Mouse (Mus musculus) left cerebral cortex, adult 9 months (tissue): ENCODE results near the gene Foxf1.

Experiments
- DNase-seq, 2 experiments: peaks; one replicate each; pipeline ENCODE4 v3.0.0; 2022; ENCODE audit warnings: low spot score in 2 of 2

Foxf1 gene

DNA sequence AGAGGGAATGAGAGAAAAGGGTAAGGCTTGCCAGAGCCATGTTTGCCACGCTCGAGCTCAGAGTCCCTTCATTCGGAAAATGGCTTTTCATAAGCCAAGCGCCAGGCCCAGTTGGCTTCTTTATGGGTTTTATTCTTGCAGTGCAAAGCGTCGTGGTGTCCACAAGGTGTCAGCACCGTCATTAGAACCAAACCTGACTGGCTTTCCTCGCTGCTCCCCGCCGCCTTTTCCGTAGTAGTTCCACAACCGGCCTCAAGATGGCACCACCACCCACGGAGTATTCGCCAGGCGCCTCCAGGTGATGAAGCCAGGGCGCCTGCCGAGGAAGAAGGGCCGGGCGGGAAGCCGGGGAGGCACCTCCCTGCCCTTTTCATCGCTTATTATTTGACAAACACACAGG lies 29.1 kb downstream of the Foxf1 start:
- peak; percentile 69 to 97 for DNase-seq

GRCm38 (mm10) chr8:121115136-121115535 lies 30.9 kb downstream of the Foxf1 start:
- no peak for DNase-seq

- DNase-seq: peak in 1 of 2 experiments; percentile 54
Measured at GRCm38 (mm10) chr8:121115948-121116347, 31.8 kb downstream of the Foxf1 start, which contains the start of gene Foxc2. Foxc2 (plus strand) TSS chr8:121116171.

DNA sequence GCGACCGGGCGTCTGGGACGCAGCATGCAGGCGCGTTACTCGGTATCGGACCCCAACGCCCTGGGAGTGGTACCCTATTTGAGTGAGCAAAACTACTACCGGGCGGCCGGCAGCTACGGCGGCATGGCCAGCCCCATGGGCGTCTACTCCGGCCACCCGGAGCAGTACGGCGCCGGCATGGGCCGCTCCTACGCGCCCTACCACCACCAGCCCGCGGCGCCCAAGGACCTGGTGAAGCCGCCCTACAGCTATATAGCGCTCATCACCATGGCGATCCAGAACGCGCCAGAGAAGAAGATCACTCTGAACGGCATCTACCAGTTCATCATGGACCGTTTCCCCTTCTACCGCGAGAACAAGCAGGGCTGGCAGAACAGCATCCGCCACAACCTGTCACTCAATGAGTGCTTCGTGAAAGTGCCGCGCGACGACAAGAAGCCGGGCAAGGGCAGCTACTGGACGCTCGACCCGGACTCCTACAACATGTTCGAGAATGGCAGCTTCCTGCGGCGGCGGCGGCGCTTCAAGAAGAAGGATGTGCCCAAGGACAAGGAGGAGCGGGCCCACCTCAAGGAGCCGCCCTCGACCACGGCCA lies 32.5 kb downstream of the Foxf1 start:
- DNase-seq: no peak

DNA sequence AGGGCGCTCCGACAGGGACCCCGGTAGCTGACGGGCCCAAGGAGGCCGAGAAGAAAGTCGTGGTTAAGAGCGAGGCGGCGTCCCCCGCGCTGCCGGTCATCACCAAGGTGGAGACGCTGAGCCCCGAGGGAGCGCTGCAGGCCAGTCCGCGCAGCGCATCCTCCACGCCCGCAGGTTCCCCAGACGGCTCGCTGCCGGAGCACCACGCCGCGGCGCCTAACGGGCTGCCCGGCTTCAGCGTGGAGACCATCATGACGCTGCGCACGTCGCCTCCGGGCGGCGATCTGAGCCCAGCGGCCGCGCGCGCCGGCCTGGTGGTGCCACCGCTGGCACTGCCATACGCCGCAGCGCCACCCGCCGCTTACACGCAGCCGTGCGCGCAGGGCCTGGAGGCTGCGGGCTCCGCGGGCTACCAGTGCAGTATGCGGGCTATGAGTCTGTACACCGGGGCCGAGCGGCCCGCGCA lies 33.0 kb downstream of the Foxf1 start:
- DNase-seq: no peak

- no peak for DNase-seq
Measured at GRCm38 (mm10) chr8:121117906-121118305, 33.7 kb downstream of the Foxf1 start.

DNA sequence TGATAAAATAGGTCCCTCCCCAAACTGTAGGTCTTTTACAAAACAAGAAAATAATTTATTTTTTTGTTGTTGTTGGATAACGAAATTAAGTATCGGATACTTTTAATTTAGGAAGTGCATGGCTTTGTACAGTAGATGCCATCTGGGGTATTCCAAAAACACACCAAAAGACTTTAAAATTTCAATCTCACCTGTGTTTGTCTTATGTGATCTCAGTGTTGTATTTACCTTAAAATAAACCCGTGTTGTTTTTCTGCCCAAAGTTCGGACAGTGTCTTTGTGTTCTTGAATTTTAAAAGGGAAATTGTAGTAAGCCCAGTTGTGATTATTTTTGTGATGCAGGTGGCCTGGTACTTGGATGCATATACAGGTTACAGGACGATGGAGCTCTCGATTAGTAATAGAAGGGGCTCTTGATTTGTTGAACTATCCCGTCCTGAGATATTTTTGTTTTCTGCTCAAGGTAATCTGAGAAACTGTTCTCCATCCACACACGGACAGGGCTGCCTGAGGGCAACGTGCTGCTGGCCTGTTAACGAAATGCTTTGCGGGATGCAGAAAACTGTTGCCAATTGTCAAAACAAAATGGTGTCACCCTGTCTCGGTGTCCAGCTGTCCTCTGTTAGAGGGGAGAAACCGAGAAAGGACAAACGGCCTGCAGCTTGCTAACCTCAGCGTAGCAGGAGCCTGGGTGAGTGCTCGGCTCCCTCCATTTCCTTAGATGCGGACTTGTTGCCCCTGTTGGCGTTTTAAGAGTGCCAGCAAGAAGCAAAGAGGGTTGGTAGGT lies 34.6 kb downstream of the Foxf1 start:
- DNase-seq: no peak

DNA sequence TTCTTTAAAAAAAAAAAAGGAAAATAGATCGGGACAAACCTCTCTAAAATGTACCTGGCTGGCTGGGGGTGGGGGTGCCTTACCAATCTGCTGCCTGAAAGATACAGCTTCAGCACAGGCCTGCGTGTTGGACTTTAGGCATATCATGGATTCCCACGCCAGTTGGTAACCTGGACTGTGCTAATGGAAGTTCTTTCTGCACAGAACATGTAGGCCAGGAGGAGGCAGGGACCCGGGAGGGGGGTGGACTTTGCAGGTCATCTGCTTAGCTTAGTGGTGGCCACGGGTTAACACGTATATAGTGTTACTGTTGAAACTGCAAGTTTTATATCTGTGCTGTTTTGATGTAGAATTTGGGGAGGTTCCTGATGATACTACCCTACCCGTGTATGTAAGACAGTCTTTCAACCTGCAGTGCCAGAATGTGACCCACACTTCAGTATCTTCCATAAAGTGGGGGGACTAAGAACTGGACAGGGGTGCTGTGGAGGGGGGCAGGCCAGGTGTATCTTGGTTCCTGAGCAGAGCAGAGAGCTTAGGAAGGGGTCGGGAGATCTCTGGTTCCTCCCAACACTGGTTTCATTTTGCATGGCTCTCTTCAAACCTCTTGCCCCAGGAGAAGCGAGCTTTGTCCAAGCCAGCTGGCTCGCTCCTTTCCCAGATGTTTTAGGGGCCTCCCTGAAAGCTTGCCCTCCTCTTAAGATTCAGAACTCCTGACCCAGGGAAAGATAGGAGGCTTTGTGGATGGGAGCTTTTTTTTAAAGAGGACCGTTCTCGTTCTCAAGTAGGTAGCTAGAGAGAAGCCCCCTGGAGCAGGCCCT lies 35.7 kb downstream of the Foxf1 start:
- no peak for DNase-seq

GRCm38 (mm10) chr8:121120456-121121419 lies 36.6 kb downstream of the Foxf1 start:
- no peak for DNase-seq

- DNase-seq: no peak
Measured at GRCm38 (mm10) chr8:121121704-121122103, 37.5 kb downstream of the Foxf1 start.

DNA sequence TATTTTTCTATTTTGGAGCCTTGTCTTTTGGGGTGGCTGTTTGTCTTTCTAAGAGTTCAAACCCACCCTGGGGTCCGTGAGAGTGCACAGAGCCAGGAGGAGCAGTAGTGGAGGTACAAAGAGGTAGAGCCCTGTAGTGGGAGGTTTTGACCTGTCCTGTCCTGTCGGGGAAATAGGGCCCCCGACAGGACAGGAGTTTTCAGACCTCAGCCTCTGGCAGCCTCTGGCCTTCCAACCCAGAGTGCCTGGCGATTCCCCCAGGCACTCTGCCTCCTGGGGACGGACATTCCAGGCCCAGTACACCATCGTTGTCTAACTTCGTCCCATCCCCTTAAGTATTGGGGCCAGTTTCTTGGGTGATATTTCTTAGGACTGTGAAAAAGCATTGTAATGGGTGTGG lies 38.2 kb downstream of the Foxf1 start:
- no peak for DNase-seq

- DNase-seq: no peak
Measured at GRCm38 (mm10) chr8:121123113-121123512, 38.9 kb downstream of the Foxf1 start.

DNA sequence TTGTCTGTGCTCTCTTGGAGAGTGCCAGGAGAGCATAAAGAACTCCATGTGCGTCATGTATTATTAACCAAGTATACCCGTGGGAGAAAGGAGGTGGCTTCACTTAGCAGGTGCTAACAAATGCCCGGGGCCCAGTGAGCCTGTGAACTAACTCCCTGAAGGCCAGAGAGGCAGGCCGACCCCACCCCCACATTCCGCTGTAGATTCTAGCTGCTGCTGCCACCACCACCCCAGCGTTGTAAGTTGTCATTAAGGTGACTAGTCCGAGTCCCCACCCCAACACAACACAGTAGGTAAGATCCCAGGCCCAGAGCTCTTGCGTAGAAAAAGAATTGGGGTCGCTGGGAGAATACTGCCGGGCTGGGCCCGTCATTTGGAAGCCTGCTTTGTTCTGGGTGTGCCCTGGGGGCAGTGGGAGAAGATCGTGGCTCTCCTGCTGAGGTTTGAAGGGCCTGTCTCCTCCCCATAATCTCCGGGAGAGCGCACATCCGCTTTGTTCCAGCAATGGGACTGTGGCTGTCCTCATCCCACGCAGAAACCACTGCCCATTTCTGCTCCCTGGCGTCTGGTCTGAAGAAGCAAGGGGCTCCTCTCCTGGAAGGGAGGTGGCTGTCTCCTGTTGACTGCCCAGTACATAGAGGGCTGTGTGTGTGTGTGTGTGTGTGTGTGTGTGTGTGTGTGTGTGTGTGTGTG lies 40.5 kb downstream of the Foxf1 start:
- no peak for DNase-seq

- peak in 1 of 2 experiments; percentile 31 for DNase-seq
Measured at GRCm38 (mm10) chr8:121125311-121125876, 41.2 kb downstream of the Foxf1 start.

GRCm38 (mm10) chr8:121126191-121126590 lies 42.0 kb downstream of the Foxf1 start:
- DNase-seq: no peak

DNA sequence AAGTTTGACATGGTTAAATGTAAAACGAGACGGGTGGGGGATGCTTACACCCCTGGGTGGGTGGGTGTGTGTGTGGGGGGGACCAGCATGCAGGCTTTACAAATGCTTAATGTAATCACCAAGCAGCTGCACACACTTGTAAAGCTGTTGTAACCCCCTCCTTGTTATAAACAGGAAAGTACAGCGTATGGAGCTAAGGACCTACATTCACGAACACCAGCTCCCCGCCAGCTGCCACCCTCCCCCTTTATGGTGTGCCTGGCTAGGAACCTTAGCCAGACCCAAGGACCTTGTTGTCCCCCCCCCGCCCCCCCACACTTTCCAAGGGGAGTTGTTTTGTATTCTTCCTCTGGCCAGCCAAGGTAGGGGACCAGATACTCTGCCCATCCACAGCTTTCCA lies 42.5 kb downstream of the Foxf1 start:
- DNase-seq: no peak

DNA sequence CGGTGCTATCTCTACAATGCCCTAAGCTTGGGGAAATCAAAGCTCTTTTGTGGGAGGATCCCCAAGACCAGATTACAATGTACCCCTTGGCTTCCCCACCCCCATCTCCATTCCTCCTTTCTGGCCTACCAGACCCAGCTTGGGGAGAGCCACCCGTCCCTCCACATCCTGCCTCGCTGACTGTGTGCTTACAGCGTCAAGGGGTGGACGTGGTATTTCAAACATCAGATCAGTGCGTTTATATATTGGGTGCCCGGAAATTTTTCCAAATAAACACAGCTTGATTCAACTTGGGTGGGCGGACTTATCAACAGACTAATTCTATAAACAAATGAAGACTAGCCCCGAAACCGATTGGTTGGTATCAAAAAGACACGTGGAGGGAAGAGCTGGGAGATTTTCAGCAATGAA lies 43.1 kb downstream of the Foxf1 start:
- DNase-seq: no peak

DNA sequence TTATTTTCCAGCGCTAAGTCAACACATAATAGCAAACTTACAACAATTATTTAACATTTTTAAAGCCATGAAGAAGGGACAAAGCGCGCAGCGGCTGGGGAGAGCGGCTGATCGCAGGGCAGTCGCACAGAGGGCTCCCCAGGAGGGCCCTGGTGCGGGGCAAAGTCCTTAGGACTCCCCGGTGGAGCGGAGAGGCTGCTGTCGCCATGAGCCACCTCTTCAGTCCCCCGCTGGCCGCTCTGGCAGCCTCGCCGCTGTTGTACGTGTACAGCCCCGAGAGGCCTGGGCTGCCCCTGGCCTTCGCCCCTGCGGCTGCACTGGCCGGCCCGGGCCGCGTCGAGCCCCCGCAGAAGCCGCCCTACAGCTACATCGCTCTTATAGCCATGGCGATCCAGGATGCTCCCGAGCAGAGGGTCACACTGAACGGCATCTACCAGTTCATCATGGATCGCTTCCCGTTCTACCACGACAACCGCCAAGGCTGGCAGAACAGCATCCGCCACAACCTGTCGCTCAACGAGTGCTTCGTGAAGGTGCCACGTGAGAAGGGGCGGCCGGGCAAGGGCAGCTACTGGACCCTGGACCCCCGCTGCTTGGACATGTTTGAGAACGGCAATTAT lies 43.7 kb downstream of the Foxf1 start, which contains the start of gene Foxl1:
Foxl1 (plus strand) TSS at position 185 of the 620 bp plus-strand sequence.
- no peak for DNase-seq

DNA sequence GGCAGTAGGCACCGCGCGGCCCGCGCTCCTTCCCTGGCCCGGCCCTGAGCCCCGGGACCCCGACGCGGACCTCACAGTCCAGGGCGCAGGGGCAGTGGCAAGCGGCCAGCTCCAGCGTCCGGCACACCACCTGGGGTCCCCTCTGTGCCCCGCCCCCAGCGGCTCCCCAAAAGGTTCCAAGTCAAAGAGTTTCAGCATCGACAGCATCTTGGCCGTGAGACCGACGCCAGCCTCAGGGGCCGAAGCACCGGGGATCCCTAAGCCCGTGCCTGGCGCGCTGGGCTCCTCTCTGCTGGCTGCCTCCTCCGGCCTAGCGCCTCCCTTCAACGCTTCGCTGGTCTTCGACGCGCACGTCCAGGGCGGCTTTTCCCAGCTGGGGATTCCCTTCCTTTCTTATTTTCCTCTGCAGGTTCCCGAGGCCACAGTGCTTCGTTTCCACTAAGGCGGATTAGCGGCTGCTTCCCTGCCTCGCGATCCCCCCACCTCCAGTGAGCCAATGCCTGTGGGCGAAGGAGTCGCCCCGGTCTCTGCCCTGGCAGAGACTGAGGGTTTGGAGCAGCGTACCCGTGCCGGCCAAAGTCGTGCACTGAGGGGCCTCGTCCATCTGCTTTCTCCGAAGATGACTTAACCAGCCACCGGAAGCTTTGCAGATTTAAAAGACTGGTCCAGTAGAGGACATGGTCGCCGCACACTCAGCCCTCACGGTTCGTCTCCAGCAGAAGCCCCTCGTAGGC lies 44.5 kb downstream of the Foxf1 start:
- no peak for DNase-seq
